Mouse (Mus musculus) embryo, embryonic 11.5 days (tissue): ENCODE measurements around the gene Lcn6.
"Not testable (repeated sequence)": the region's sequence is repeated elsewhere in the genome, so short reads cannot be mapped to it uniquely, and the experiment has no call there.

Experiments used
- DNase-seq: peaks from one replicate; pipeline ENCODE4 v3.0.0-alpha.2; 2012; ENCODE audit warnings: low read depth, low spot score

The Lcn6 gene

GRCm38 (mm10) chr2:25703706-25704105 is 27.1 kb downstream of the Lcn6 start:
- DNase-seq, result no peak

GRCm38 (mm10) chr2:25706643-25707481 is 30.3 kb downstream of the Lcn6 start, which contains the start of gene Bmyc:
Gene Bmyc, plus strand, starts transcription at chr2:25706739.
- DNase-seq, result peak; percentile 74

GRCm38 (mm10) chr2:25708121-25708520 is 31.5 kb downstream of the Lcn6 start:
- no peak for DNase-seq

DNA sequence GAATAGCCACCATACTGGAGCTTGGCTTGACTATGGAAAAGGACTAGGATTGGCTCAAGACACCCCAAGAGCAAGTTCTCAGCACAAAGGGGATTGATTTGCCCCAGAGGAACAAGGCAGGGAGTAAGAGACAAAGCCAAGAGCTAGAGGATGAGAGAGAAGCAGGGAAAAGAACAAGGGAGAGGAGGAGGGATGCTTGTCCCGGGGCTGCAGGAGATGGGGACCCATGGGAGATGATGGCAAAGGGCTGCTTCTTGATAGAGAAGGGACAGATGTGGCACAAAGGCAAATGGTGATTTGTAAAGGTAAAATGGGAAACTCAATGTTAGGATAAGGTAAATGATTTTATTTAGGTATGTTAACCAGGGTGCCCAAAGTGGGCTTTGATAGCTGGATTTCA is 32.5 kb downstream of the Lcn6 start:
- DNase-seq, result not testable (repeated sequence)

- DNase-seq, result not testable (repeated sequence)
Measured at GRCm38 (mm10) chr2:25709791-25710190, 33.2 kb downstream of the Lcn6 start.

GRCm38 (mm10) chr2:25711641-25712040 is 35.1 kb downstream of the Lcn6 start:
- not testable (repeated sequence) for DNase-seq

DNA sequence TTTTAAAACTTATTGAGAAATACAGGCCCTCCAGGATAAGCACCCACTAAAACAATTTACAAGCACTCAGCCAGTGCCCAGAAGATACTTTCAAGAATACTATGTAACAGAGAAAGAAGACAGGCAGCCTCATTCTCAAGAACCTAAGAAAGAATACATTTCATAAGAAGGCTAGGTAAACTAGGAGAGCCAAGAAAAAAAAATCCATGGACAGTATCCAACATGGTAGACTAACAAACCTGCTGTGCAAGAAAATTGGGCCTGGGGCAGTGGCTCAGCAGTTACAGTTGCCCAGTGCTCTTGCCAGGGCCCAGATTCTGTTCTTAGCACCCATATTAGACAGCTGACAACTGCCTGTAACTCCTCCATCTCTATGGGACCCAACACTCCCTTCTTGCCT is 40.6 kb downstream of the Lcn6 start:
- no peak for DNase-seq
